Mouse (Mus musculus): Measurements from ENCODE around the gene Sipa1l3.

- TF ChIP-seq CTCF (IDR thresholded peaks at IDR 0.05; ENCODE audit: control insufficient read depth, insufficient read depth, insufficient replicate concordance, low read depth, low read length) (no peak), POLR2A (IDR thresholded peaks at IDR 0.05; ENCODE audit: control insufficient read depth, low read depth, low read length) (peak; percentile 67; the same call in 1 of the 2 replicates)
Measured at GRCm38 (mm10) chr7:29555521-29555920, 37.1 kb upstream of the Sipa1l3 start.

Measured in testis, adult 2 months (tissue).